Mouse (Mus musculus) MN1 (cell line): ENCODE measurements around the gene Arhgef28.

Experiments
- DNase-seq: peaks from one replicate; pipeline ENCODE4 v3.0.0-alpha.2; 2016; ENCODE audit warnings: low spot score

Arhgef28 gene

GRCm38 (mm10) chr13:97918117-97918900, 287.9 kb downstream of the Arhgef28 start:
- DNase-seq: no peak

GRCm38 (mm10) chr13:97911013-97911412, 295.2 kb downstream of the Arhgef28 start:
- DNase-seq: no peak

DNA sequence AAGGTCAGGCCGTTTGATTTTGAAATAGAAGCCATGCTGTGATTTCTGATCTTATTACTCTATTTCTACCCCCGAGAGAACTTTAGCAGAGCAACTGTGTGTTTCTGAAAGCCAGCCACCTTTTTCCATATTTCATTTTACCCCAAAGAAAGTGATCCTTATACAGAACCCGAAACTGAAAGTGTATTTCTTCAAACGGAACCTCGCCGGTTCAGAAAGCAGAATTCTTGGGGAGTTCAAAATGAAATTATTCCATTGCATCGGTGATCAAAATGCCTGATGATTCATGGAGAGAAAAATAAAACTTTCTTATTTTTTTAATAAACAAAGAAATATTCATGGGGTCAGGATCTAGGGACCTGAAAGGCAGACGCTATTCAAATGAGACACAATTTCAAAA, 303.4 kb downstream of the Arhgef28 start:
- no peak for DNase-seq

GRCm38 (mm10) chr13:97900380-97900758, 305.9 kb downstream of the Arhgef28 start:
- no peak for DNase-seq

- no peak for DNase-seq
Measured at GRCm38 (mm10) chr13:97899604-97900379, 306.4 kb downstream of the Arhgef28 start.

DNA sequence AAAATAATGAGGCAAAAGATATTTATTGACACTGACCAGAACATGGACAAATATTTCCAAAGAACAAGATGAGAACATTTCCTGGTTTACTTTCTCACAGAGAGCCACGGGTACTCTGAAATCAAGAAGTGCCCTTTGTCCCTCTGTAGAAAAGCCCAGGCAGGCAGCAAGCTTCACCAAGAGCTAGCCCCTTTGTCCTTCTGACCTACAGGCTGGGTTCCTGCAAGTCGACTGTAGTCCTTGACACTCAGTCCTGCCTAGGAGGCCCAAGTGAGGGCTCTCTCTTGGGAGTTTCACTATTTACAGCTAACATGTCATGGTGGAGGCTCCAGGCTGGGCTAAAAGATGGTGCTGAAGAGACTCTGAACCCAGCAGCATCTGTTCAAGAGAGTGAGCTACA, 307.6 kb downstream of the Arhgef28 start:
- DNase-seq: no peak

DNA sequence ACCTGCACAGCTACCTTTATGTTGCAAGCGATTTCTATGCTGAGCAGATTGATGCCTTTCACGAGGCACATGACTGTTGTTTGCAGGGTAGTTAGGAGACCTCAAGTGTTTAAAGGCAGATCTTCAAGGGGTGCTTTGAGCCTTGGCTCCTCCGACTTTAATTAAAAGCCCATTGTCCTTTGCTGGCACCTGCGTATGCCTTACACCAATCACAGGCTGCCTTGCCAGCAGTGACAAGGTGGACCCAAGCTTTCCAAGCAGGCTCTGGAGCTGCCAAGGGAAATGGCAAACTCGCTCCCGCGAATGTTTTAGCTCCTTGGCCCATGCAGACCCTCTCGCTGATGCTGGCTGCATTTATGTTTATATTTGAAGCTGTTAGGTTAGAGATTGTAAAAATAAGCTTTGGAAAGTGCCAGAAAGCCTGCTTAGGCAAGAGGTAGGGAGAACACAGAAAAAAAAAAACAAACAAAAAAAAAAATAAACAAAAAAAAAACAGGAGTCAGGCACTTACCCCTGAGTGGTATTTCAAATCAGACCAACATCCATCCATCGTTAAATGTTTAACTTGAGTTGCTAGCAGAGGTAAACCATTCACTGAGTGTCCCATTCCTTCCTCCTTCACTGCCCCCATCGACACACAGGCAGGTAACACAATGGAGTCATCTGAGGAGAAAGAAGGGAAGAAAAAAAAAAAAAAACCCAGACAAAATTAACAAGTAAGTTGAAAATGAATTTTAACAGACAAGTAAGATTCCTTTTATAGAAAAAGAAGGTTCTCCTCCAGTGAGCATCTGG, 313.0 kb downstream of the Arhgef28 start:
- DNase-seq: peak; percentile 25

DNA sequence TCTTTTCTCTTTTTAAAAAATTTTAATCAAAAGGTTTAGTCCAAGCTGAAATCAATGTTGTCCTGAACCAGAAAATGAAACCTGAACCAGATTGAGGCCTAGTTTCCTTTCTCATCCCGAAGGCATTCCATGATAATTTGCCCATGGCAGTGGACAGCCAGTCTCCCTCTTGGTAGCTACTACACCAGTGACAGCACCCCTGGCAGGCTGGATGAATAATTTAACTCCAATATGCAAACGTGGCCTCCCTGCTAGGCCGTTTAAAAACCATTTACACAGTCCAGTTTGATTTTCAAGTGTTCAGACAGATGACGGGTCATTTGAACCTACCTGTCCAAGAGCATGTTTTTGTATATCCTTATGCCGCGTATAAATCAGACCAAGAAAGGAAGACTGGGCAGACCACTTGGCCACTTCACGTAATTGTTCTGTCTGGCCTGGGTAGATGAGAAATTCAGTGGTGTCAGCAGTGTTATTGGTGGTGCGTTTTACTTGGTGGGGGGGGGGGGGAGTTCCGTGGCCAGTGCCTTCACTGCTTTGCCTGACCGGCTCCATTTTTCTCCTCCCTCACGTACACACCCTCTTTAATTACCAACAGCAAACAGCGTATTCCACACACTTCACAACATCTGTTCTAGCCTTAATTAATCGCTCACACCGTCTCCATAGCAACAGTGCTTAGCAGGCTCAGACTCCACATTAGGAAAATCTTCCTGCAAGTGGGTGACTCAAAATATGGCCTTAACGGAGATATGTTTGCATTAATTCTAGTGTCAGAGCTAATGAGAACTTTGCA, 314.0 kb downstream of the Arhgef28 start:
- peak; percentile 76 for DNase-seq

DNA sequence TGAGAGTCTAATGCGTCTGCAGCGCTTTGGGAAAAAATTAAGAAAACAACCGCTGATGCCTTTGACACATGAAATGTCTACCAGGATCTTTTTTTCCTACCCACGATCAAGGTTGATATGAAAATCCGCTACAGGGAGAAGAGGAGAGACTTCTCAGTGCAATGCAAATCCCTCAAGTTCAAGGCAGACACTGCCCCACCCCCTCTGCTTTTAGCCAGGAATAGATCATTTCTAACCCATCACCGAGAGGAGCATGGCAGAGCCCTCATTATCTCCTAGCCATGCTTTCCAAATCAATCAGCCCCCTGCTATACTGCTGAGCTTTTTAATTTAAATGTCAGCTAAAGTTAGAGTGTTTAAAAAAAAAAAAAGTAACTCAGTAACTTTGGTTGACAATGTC, 318.2 kb downstream of the Arhgef28 start:
- no peak for DNase-seq

- no peak for DNase-seq
Measured at GRCm38 (mm10) chr13:97887558-97887957, 318.7 kb downstream of the Arhgef28 start.

DNA sequence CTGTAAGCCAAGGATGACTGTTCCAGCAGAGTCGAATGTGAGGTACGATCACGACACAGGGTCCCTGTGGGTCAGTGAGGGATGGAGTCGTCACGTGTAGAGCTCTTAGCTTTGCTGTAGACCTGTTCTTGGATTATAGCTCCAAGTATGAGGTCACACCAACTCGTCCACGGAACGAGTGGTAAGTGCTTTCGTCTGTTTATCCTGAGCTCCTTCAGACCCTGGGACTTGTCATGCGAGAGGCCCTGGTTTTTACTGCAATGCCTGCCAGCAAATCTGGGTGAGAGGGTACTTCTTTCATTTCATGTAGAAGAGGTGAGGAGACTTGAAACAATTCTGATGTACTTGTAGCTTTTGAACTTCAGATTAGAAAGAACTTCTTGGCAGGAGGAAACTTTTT, 322.6 kb downstream of the Arhgef28 start:
- DNase-seq: no peak

DNA sequence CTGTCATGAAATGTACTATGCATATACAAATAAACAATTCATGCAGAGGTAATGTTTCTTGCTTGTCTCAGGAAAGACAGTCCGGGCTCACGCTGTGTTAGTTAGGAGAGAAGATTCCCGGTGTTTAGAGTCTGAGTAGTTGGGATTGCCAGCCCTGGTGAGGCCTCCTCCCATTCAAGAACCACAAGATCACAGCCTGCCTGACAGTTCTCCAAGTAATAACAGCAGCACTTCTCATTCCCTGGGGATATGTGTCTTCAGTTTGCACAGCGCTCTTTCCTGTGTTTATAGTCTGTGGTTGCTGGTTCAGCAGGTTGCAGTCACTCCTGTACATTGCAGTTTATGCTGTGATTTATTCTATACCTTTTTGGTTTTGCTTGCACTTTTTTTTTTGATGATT, 329.8 kb downstream of the Arhgef28 start:
- no peak for DNase-seq

DNA sequence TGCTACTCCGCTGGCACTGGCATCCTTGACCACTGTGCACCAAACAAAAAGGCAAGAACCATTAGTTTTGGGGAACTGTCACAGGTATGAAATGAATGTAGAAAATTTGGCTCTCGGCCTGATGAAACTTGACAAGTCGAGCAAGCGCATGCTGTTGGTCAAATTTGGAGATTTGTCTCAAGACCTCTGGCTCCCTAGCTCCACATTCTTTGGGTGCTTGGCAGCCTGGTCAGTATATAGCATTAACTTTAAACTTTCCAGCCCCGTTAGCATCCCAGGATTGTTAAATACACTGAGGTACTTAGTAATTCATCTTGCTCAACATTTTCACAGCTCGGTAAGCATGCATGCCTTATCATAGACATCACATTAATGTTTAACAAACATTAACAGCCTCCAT, 330.2 kb downstream of the Arhgef28 start:
- DNase-seq: no peak

GRCm38 (mm10) chr13:97869428-97869827, 336.8 kb downstream of the Arhgef28 start:
- DNase-seq: no peak

- no peak for DNase-seq
Measured at GRCm38 (mm10) chr13:97867322-97867962, 338.8 kb downstream of the Arhgef28 start.

- no peak for DNase-seq
Measured at GRCm38 (mm10) chr13:97859071-97859470, 347.2 kb downstream of the Arhgef28 start.

- no peak for DNase-seq
Measured at GRCm38 (mm10) chr13:97857860-97858259, 348.4 kb downstream of the Arhgef28 start.

- DNase-seq: no peak
Measured at GRCm38 (mm10) chr13:97853356-97853968, 352.8 kb downstream of the Arhgef28 start.
